Mouse (Mus musculus): Measurements from ENCODE around the gene Lmnb2.

The Lmnb2 gene

GRCm38 (mm10) chr10:80917779-80918434 is at the start of gene Lmnb2:
Lmnb2 (minus strand) TSS chr10:80918245.
- peak; percentile 73 for DNase-seq (ENCODE audit: extremely low spot score)

- no peak for DNase-seq (ENCODE audit: extremely low spot score)
Measured at GRCm38 (mm10) chr10:80967101-80967656, 49.1 kb upstream of the Lmnb2 start.

- DNase-seq (ENCODE audit: extremely low spot score): no peak
Measured at GRCm38 (mm10) chr10:80966296-80966695, 48.3 kb upstream of the Lmnb2 start.

- no peak for DNase-seq (ENCODE audit: extremely low spot score)
Measured at GRCm38 (mm10) chr10:80963031-80963975, 45.3 kb upstream of the Lmnb2 start.

- no peak for DNase-seq (ENCODE audit: extremely low spot score)
Measured at GRCm38 (mm10) chr10:80962585-80962984, 44.5 kb upstream of the Lmnb2 start.

- DNase-seq (ENCODE audit: extremely low spot score): no peak
Measured at GRCm38 (mm10) chr10:80962051-80962472, 44.0 kb upstream of the Lmnb2 start.

- peak; percentile 82 for DNase-seq (ENCODE audit: extremely low spot score)
Measured at GRCm38 (mm10) chr10:80960551-80961508, 42.8 kb upstream of the Lmnb2 start.

GRCm38 (mm10) chr10:80958979-80959637 is 41.1 kb upstream of the Lmnb2 start:
- no peak for DNase-seq (ENCODE audit: extremely low spot score)

GRCm38 (mm10) chr10:80957791-80958190 is 39.7 kb upstream of the Lmnb2 start:
- no peak for DNase-seq (ENCODE audit: extremely low spot score)

GRCm38 (mm10) chr10:80956901-80957300 is 38.9 kb upstream of the Lmnb2 start:
- no peak for DNase-seq (ENCODE audit: extremely low spot score)

GRCm38 (mm10) chr10:80956385-80956784 is 38.3 kb upstream of the Lmnb2 start:
- DNase-seq (ENCODE audit: extremely low spot score): no peak

- DNase-seq (ENCODE audit: extremely low spot score): peak; percentile 64
Measured at GRCm38 (mm10) chr10:80955536-80955935, 37.5 kb upstream of the Lmnb2 start.

- DNase-seq (ENCODE audit: extremely low spot score): no peak
Measured at GRCm38 (mm10) chr10:80954843-80955242, 36.8 kb upstream of the Lmnb2 start.

GRCm38 (mm10) chr10:80954415-80954814 is 36.4 kb upstream of the Lmnb2 start:
- DNase-seq (ENCODE audit: extremely low spot score): no peak

- no peak for DNase-seq (ENCODE audit: extremely low spot score)
Measured at GRCm38 (mm10) chr10:80952449-80952848, 34.4 kb upstream of the Lmnb2 start.

GRCm38 (mm10) chr10:80951761-80952390 is 33.8 kb upstream of the Lmnb2 start:
- DNase-seq (ENCODE audit: extremely low spot score): no peak

GRCm38 (mm10) chr10:80950314-80950713 is 32.3 kb upstream of the Lmnb2 start:
- no peak for DNase-seq (ENCODE audit: extremely low spot score)

GRCm38 (mm10) chr10:80949081-80949480 is 31.0 kb upstream of the Lmnb2 start:
- DNase-seq (ENCODE audit: extremely low spot score): no peak

- no peak for DNase-seq (ENCODE audit: extremely low spot score)
Measured at GRCm38 (mm10) chr10:80948570-80948969, 30.5 kb upstream of the Lmnb2 start.

GRCm38 (mm10) chr10:80947802-80948201 is 29.8 kb upstream of the Lmnb2 start:
- DNase-seq (ENCODE audit: extremely low spot score): no peak
